Mouse (Mus musculus) layer of hippocampus, postnatal 14 days (tissue): ENCODE data around the gene Synrg. TPM values are rescaled to one million over a fixed set of nuclear protein-coding genes. Genes with fewer than 3 reads are reported as not detected.

Experiments used
- DNase-seq, 2 experiments: peaks; one replicate each; pipeline ENCODE4 v3.0.0; 2021 to 2022; ENCODE audit warnings: low spot score in 2 of 2, mixed read lengths in 1 of 2
- long read RNA-seq, 2 experiments: library from polyadenylated mRNA; stranded (forward); transcript quantifications; one replicate each; pipeline ENCODE4 v2.0.0; 2021
- total RNA-seq, 2 experiments: library from RNA; stranded (reverse); gene quantifications; 2 replicates each; pipeline ENCODE4 v1.2.3; 2021

Synrg gene
- total RNA-seq: 10 to 100 TPM; 57.3 to 59.0 TPM
- long read RNA-seq, experiment 1, partial matches to known transcripts: 20 of 49 reads
- long read RNA-seq, experiment 1, other reads (novel, unspliced or antisense): 29 of 49 reads
- long read RNA-seq, experiment 2, full-length matches to known transcripts: 1 of 60 reads
- long read RNA-seq, experiment 2, partial matches to known transcripts: 25 of 60 reads
- long read RNA-seq, experiment 2, other reads (novel, unspliced or antisense): 34 of 60 reads

DNA sequence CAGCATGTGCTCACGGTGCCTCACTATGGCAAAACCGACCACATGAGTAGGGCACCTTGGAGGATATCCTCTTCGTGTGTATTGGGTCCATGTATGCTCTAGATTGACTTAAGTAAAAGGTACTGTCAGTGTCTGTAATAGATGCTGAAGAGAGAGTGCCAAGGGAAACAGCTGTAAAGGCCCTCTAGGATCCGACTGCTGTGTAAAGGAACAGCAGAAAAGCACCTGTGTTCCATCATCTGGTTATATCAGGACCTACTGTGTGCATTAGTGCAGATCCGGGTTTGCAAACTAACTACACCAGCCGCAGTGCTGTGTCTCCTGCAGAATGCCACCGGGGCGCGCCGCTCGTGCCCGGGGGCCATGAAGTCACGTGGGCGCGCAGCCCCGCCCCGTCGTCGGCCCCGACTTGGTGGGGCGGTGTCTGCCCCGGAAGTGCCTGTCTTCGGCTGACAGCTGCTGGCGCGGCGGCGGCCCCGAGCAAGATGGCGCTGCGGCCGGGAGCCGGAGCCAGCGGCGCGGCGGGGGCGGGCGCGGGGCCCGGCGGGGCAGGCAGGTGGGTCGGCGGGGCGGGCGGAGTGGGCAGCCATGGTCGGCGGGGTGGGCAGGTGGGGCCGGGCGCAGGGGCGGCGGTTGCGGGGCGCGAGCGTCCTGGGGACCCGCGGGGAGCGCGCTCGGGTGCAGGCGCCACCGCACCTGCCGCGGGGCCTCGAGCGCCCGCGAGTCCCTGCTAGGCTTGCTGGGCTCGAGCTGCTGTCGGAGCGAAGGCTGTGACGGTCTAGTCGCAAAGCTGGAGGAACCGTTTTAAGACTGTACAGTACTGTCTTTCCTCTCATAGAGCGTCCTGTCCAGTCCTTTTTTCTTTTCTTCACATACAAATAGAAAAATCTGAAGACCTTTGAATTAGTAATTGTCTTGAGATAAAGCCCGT, at the start of gene Synrg:
Synrg (plus strand) TSS at position 438 of the 931 bp plus-strand sequence.
- DNase-seq: peak; percentile 82 to 90

GRCm38 (mm10) chr11:83914501-83914900, 49.7 kb upstream of the Synrg start:
- DNase-seq: no peak

DNA sequence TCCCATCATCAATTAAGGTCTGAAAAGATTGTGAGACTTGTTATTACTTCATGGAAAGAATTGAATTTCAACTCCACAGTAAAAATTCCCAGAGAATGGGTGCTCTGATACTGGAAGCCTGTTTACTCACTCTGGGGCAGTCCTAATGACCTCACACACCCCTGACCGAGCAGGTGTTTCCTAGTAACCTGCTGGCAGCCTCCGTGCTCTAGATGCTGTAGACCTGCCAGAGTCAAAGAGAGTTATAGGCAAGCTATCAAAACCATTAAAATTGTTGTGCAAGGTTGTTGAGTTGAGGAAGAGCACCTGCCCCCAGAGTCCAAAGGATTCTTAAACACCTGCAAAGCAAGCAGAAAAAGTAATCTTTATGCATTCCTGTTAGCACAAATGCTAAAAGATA, 41.6 kb upstream of the Synrg start:
- DNase-seq: no peak

GRCm38 (mm10) chr11:83927097-83927496, 37.1 kb upstream of the Synrg start:
- DNase-seq: no peak

DNA sequence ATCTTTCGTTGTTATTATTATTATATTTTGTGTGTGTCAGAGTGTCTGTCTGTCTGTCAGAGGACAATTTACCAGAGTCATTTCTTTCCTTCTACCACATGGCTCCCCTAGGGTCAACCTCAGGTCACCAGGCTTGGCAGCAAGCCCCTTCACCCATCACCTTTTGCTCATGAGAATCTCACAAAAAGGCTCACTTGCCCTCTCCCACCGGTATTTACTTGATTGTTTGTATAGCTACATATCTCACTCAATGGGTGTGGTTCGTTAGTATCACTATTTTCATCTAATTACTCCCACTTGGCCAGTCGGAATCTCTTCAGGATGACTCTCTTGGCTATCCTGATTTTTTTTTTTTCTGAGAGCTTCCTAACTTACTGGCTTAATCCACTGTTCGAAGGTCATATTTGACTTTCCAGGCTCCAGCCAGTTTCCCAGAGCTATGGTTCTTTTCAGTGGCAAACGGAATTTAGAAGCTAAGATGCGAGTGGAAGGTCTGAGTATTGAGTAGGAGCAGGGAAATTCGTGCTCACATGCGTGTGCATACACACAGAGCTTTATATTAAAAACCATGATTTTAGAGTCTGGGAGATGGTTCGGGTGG, 31.6 kb upstream of the Synrg start:
- DNase-seq: no peak

GRCm38 (mm10) chr11:83933376-83933775, 30.9 kb upstream of the Synrg start:
- no peak for DNase-seq

DNA sequence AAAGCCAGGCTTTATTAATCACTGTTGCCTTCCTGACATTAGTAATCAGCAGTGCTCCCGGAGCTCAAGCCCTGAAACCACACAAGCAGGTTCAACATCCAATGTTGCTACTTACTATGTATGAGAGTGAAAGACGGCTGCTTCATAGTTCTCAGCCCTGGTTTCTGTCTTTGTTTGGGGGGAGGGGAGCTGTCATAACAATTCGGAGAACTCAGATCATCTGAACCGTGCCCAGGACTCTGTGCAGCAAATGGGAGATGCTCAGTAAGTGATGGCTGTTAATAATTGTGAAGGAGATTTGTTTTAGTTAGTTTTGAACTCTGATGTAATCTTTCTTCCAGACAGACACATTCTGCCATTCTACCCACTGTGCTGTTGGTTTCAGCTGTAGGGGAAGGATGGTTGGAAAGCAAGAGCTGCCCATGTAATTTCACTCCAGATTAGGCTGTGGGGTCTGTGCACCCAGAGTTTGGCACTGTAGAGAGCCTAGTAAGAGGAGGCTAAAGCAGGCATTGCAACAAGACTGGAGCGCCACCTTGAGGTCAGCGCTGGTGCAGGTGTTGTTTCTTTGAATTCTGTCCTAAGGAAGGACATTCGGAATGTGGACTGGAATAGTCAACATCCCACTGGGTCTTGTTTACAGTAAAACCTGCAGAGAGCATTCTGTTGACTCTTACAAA, 28.1 kb upstream of the Synrg start:
- DNase-seq: peak; percentile 62 to 78

DNA sequence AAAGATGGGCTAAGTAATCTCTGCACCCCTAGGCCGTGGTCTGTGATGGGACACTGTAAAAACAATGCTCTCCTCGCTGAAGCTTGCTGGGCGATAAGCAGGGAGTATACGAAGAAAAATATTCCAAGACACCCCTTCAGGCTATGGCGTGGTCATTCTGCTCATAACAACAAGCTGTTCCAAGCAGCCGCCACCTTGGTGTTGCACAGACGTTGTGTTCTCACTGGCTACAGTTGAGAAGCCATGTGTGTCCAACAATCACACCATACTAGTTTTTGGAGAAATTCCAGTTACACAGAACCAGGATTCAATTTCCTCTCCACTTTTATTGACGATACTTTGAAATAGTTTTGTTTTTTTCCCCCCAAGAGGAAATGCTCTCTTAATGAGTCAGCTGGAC, 25.7 kb upstream of the Synrg start:
- DNase-seq: no peak

DNA sequence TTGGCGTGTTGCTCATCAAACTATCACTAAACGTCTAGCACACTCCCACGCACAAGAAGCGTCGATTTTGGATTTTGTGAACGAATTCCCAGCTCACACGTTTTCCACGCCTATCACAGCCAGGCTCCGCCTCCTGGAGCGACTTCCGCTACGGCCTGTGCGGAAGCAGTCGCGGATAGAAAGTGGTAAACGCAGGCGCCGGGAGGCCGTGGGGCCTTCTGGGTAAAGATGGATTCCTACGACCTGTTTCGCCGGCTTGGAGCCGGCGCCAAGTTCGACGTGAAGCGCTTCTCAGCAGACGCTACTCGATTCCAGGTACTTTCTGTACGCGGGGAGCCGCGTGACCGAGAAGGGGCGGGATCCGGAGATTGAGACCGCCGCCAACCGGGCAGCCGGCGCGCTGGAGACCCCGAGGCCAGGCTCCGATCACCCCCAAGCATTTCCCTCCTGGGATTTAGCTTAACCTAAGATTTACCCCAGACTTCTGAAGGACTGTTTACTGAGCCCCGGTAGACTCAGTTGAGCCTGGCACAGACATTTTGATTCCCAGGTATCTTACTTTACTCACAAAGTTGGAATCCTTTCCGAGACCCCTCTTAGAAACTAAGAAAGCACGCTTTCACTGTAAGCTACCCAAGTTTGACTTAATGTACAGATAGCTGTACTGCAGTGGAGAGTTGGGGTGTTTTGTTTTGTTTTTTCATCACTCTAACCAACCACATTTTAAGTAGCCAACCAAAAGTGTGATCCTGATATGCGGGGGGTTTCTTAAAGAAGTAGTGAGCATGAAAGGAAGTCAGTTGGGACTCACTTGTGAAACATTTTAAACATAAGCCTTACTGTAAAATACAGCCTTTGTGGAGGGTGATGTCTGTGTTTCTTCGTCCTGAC, 22.0 kb upstream of the Synrg start, which contains the start of gene Ddx52:
Ddx52 (plus strand) TSS at position 113 of the 891 bp plus-strand sequence.
- DNase-seq: peak; percentile 84 to 92

DNA sequence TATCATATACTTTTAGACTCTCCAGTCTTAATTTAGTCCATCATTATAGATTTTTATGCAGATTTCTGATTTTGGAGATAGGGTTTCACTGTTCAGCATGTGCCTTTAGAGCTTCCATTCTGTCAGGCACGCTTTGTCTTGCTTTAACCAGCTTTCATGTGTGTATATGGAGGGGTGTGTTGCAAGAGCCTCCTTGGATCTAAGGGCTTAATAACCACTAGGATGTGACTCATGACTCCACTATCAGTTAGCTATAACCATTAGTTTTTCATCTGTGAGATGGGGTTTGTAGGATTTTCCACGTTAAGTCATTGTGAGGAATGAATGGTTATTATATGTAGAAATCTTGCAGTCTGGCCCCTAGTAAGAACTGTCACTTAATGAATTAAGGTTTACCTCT, 7.4 kb upstream of the Synrg start:
- no peak for DNase-seq

DNA sequence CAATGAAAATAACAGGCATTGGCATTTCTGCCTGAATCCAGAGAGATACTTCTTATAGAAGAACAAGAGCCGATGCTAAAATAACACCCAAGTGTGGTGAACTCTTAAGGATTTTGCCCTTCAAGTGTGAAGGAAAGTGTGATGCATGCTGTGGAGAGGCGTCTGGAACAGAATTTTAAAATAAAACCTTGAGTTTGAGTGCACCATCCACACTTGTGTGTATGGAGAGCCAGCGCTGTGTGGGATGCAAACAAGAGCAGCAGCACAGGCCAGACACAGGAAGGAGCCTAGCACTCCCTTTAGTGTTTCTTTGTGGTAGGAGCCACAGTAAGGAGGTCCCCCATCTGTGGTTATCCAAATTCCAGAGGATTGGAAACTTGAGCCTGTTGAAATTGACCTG, 2.2 kb upstream of the Synrg start:
- no peak for DNase-seq

GRCm38 (mm10) chr11:83967436-83968204, 3.4 kb downstream of the Synrg start:
- DNase-seq: no peak

- DNase-seq: no peak
Observed at GRCm38 (mm10) chr11:83968205-83968575, 4.0 kb downstream of the Synrg start.

- no peak for DNase-seq
Observed at GRCm38 (mm10) chr11:83969040-83969439, 4.8 kb downstream of the Synrg start.

- DNase-seq: no peak
Observed at GRCm38 (mm10) chr11:83974561-83975346, 10.5 kb downstream of the Synrg start.

- no peak for DNase-seq
Observed at GRCm38 (mm10) chr11:83975488-83975887, 11.3 kb downstream of the Synrg start.

DNA sequence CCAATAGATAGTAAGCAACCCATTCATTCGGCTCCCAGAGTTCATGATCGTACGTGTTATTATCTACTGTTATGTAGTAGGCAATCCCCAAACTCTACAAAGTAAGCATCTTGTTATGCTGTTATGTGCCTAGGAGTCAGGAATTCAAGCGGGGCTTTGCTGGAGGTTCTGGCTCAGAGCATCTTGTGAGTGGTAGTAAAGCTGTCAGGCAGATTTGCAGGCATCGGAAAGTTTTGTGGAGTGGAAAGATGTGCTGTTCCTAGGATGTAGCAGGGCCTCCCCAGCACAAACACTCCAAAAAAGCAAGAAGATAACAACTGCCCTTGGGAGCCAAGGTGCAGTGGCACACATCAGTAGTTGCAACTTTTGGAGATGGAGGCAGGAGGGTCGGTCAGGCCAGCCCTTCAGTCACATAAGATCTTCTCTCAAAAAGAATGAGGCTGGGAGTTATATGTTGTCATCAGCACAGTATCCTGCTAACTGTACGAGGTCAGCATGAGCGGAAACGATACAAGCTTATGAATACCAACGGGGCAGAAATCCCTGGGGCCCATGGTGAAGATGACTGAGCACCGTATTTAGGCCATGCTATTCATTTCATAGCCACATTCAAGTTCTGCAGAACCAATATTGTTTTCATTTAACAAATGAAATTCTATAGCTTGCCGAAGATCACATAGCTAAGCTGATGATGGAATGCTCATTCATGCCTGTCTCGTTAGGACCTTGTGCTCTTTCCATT, 12.2 kb downstream of the Synrg start:
- no peak for DNase-seq

DNA sequence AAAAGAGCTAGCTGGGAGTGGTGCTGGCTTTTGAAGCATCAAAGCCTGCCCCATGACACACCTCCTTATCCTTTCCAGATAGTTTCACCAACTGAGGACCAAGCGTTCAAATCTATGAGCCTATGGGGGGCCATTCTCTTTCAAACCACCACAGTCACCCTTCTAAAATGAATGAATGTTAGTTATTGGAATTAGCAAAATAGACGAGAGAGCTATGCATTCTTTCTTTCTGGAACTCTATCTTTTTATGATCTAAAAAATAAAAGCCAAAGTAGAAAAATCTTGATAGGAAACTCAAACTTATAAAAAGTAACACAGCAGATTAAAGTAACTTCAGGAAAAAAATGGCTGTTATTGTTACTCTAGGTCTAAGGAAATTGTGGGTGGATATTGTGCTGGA, 13.6 kb downstream of the Synrg start:
- DNase-seq: no peak
